Mouse (Mus musculus) liver, embryonic 14.5 days (tissue): ENCODE data around the gene Tyw5. TPM values are rescaled to one million over a fixed set of nuclear protein-coding genes. Genes with fewer than 3 reads are reported as not detected.
A peak's percentile ranks its signal among the peaks of the same experiment; 100 is the strongest.

Experiments used
- ATAC-seq: fragments of 200-750 bp; cut with Nextera tagmentation; 2 replicates; pipeline ENCODE4 v1.8.0; 2017; ENCODE audit warnings: moderate number of reproducible peaks, mild to moderate bottlenecking, moderate library complexity; ENCODE audit not compliant: insufficient read depth
- DNase-seq, 3 experiments: peaks; one replicate each; pipeline ENCODE4 v3.0.0-alpha.2; 2012 to 2013; ENCODE audit warnings: low read depth in 3 of 3, low spot score in 3 of 3
- H3K27ac ChIP-seq: fragments of 300-500 bp; sonication (generic); 2 replicates; pipeline ENCODE4 v1.5.1; 2014; ENCODE audit warnings: moderate library complexity, mild to moderate bottlenecking, control low read depth, inconsistent platforms
- H3K27me3 ChIP-seq: fragments of 300-500 bp; sonication (generic); 2 replicates; pipeline ENCODE4 v1.6.1; 2014; ENCODE audit warnings: mild to moderate bottlenecking, low read length, moderate library complexity; ENCODE audit not compliant: control insufficient read depth, insufficient read depth
- H3K36me3 ChIP-seq: fragments of 300-500 bp; sonication (generic); replicated peaks from 2 replicates; pipeline ENCODE4 v1.6.1; 2014; ENCODE audit warnings: low read depth; ENCODE audit not compliant: control insufficient read depth, insufficient read depth
- H3K4me1 ChIP-seq, 2 experiments: fragments of 200-500 bp in 1 of 2; fragments of 300-500 bp in 1 of 2; sonication (generic) in 1 of 2; replicated peaks; 2 replicates each; pipeline ENCODE4 v1.6.1; 2012 to 2014; ENCODE audit warnings: antibody characterized with exemption in 1 of 2, inconsistent platforms in 1 of 2, low read length in 1 of 2; ENCODE audit not compliant: control insufficient read depth in 2 of 2, insufficient read depth in 2 of 2
- H3K4me2 ChIP-seq: fragments of 300-500 bp; sonication (generic); 2 replicates; pipeline ENCODE4 v1.6.1; 2014; ENCODE audit warnings: low read depth, mild to moderate bottlenecking, control low read depth, moderate library complexity
- H3K4me3 ChIP-seq, 2 experiments: fragments of 200-500 bp in 1 of 2; fragments of 300-500 bp in 1 of 2; sonication (generic) in 1 of 2; 2 replicates each; pipeline ENCODE4 v1.5.1; 2012 to 2014; ENCODE audit warnings: low read depth in 2 of 2, low read length in 2 of 2, mild to moderate bottlenecking in 2 of 2, control low read depth in 1 of 2, inconsistent platforms in 1 of 2, moderate library complexity in 1 of 2; ENCODE audit not compliant: insufficient read depth in 1 of 2
- H3K9ac ChIP-seq: fragments of 300-500 bp; sonication (generic); replicated peaks from 2 replicates; pipeline ENCODE4 v1.6.1; 2014; ENCODE audit warnings: mild to moderate bottlenecking, control low read depth, moderate library complexity
- H3K9me3 ChIP-seq: fragments of 300-500 bp; sonication (generic); 2 replicates; pipeline ENCODE4 v1.6.1; 2016; ENCODE audit warnings: low read length, mixed read lengths; ENCODE audit not compliant: control insufficient read depth
- CTCF ChIP-seq: IDR thresholded peaks from 2 replicates; pipeline ENCODE4 v1.5.1; 2016; ENCODE audit warnings: antibody characterized with exemption, low read depth, control low read depth
- EP300 ChIP-seq: IDR thresholded peaks from 2 replicates; pipeline ENCODE4 v1.6.1; 2016; ENCODE audit warnings: antibody characterized with exemption, low read depth
- WGBS: fragments of 180-500 bp; shearing (Covaris S2); extraction: QIAGEN DNeasy Blood & Tissue Kit; methylation state at CpG from one replicate; pipeline ENCODE4 v1.1.7; 2014; ENCODE audit not compliant: insufficient replicate concordance; 5-methylcytosine and 5-hydroxymethylcytosine counted together
- polyA plus RNA-seq, 2 experiments: library from polyadenylated mRNA; depleted of rRNA in 1 of 2; stranded (reverse) in 1 of 2; unstranded in 1 of 2; fragments of >200 nt; fragmentation: Nextera tagmentation in 1 of 2; extraction: Ambion mirVana in 1 of 2; gene quantifications; 2 replicates each; pipeline versions ENCODE4 v1.2.1 to v1.2.3; 2012 to 2014

Gene Tyw5
- polyA plus RNA-seq, 2 experiments: 9.2 to 11.4 TPM

DNA sequence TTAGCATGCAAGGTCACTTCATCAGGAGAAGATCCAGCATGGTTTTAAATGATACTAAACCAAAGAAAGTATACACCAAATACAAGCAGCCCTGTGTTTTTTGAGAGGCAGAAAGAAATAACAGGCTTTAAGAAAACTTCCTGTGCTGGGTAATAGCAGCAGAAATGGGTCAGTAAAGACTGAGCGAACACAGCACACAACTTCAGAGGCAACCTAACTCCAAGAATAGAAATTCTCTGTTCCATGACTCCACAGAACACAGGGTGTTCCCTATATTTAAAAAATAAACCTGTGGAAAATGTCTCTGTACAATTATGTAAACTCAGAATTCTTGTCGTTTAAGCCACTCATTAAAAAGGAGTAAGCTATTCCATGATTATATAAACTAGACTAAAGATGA is 6.0 kb downstream of the Tyw5 start:
- no peaks in the 10 kb centered on the region for H3K27me3 ChIP-seq
- no peak for ATAC-seq
- 77% methylated on average over 2 of the region's 2 CpGs for WGBS
- no peak overlapping the region for H3K4me3 ChIP-seq
- no peak overlapping the region for H3K27ac ChIP-seq
- no peaks in the 10 kb centered on the region for H3K9me3 ChIP-seq
- 0 out of 4 replicates have a peak, but pooled peaks cover 0 to 3% of the 10 kb centered on the region in 2 experiments for H3K4me1 ChIP-seq
- TF ChIP-seq EP300: no peak
- H3K36me3 ChIP-seq: no peaks in the 10 kb centered on the region; the same call in 1 of the 2 replicates
- no peak overlapping the region for H3K9ac ChIP-seq
- DNase-seq: no peak
- H3K4me2 ChIP-seq: no peak overlapping the region

DNA sequence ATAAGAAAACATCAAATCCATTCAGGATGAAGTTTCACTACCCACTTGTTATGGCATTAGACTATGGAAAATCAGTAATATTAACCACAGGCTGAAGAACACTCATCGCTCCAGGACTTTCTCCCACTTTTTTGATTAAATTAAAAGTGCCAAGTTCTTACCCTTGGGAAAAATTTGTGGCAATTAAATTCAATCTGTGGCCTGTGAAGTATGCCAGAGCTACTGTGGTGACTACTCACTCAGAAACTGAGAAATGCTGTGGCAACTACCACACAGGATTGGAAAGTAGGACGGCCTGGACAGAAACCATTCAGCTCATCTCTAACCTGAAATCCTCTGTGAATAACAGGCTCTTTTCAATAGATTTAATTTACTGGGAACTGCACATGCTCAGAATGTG is 6.6 kb downstream of the Tyw5 start:
- Histone ChIP-seq H3K4me2 (no peak overlapping the region), H3K36me3 (no peaks in the 10 kb centered on the region; the same call in 1 of the 2 replicates), H3K27me3 (no peaks in the 10 kb centered on the region), H3K27ac (no peak overlapping the region), H3K9me3 (no peaks in the 10 kb centered on the region), H3K9ac (no peak overlapping the region), H3K4me1 (no peaks in the 10 kb centered on the region), H3K4me3 (no peak overlapping the region)
- 87% methylated on average over 2 of the region's 2 CpGs for WGBS
- ATAC-seq (no peak), DNase-seq (no peak)
- TF ChIP-seq CTCF: no peak
- no peak for TF ChIP-seq EP300

DNA sequence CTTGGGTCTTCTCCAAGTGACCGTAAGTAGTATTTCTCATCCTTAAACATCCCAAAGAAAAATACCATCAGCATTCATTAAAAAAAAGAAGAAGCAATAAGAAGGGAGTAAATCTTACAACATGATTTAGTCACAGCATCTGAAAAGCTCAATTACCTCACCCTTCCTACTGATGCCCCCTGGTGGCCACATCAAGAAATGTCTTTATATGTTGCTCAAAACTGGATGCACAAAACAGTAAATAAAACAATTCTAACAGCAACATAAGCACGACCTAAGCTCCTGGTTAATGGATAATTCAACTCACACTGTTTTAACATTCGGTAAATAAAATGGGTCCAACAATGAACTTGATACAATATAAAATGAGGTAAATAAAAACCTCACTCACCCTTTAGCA is 12.8 kb downstream of the Tyw5 start:
- ATAC-seq (no peak), DNase-seq (peak in 1 of 3 experiments; percentile 49)
- WGBS: 44% methylated on average over 3 of the region's 3 CpGs
- Histone ChIP-seq H3K27me3 (no peaks in the 10 kb centered on the region), H3K4me1 (no peaks in the 10 kb centered on the region; a peak in 1 of 4 replicates), H3K4me3 (no peak overlapping the region), H3K9ac (no peak overlapping the region), H3K27ac (no peak overlapping the region), H3K36me3 (peaks cover 4% of the 10 kb centered on the region; the same call in 1 of the 2 replicates), H3K9me3 (no peaks in the 10 kb centered on the region), H3K4me2 (no peak overlapping the region)
- no peak for TF ChIP-seq EP300
- TF ChIP-seq CTCF: peak; percentile 73; the same call in 1 of the 2 replicates

DNA sequence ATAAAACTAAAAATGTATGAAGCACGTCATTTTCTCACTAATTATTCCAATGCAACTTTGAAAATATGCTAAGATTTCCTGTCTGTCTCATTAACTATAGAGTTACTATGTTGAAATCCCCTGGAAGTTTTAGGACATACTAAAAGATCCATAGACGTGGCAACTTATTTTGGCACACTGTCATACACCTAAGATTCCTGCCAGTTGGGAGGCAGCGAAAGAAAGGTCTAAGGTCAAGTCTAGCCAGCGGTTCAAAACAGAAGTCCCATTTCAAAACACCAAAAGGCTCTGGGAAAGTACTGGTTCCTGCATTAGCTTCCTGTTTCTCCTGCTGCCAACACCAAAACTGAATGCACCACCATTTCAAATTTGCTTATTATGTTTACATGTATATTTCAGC is 14.5 kb downstream of the Tyw5 start:
- Histone ChIP-seq H3K27me3 (no peaks in the 10 kb centered on the region), H3K4me1 (no peaks in the 10 kb centered on the region; a peak in 1 of 4 replicates), H3K4me2 (no peak overlapping the region), H3K9ac (no peak overlapping the region), H3K9me3 (no peaks in the 10 kb centered on the region), H3K27ac (no peak overlapping the region), H3K36me3 (peaks cover 4% of the 10 kb centered on the region; the same call in 1 of the 2 replicates), H3K4me3 (no peak overlapping the region)
- DNase-seq (no peak), ATAC-seq (no peak)
- 75% methylated on average over 4 of the region's 4 CpGs for WGBS
- no peak for TF ChIP-seq EP300
- TF ChIP-seq CTCF: no peak

DNA sequence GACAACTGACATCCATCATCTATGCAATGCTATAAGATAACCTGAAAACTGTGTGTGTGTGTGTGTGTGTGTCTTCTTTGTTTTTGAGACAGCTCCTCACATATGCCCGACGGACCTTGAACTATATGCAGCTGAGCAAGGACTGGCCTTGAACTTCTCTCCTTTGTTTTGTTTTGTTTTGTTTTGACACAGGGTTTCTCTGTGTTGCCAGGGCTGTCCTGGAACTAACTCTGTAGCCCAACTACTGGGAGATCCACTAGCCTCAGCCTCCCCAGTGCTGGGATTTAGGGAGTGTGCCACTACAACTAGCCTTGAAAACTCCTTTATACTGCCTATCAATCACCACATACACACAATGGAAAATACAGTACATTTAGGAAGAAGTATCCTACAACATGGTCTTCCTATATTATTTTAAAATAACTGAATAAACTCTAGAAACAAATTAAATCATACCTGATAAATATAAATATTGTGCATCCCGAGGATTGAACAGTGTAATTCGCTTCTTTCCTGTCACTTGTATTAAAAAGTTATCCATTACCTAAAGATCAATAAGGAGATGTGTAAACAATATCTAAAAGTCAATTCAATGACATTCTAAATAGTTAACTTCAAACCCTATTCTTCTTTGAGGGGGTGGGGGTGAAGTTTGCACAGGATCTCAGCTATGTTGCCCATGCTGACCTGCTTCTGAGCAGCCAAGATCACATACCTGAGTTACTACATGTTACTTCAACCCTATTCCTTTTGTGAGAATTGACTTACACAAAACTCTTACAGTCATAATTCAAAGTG is 15.7 kb downstream of the Tyw5 start:
- Histone ChIP-seq H3K9ac (no peak overlapping the region), H3K4me3 (no peak overlapping the region), H3K4me2 (no peak overlapping the region), H3K27ac (no peak overlapping the region), H3K4me1 (no peaks in the 10 kb centered on the region; a peak in 1 of 4 replicates), H3K36me3 (peaks cover 4% of the 10 kb centered on the region; the same call in 1 of the 2 replicates), H3K27me3 (no peaks in the 10 kb centered on the region), H3K9me3 (no peaks in the 10 kb centered on the region)
- DNase-seq (no peak), ATAC-seq (no peak)
- TF ChIP-seq EP300: no peak
- no peak for TF ChIP-seq CTCF
- WGBS: 73% methylated on average over 4 of the region's 4 CpGs
